Mouse (Mus musculus): ENCODE measurements around the gene Parp8.

The Parp8 gene

GRCm38 (mm10) chr13:116843937-116844336 lies 181.4 kb downstream of the Parp8 start:
- in situ Hi-C loops (cut with MboI, MseI): no loop called here

GRCm38 (mm10) chr13:116830984-116831383 lies 194.4 kb downstream of the Parp8 start:
- in situ Hi-C loops (cut with MboI, MseI): no loop called here

- in situ Hi-C loops (cut with MboI, MseI): no loop called here
Measured at GRCm38 (mm10) chr13:116829015-116829414, 196.3 kb downstream of the Parp8 start.

GRCm38 (mm10) chr13:116811456-116811855 lies 213.9 kb downstream of the Parp8 start:
- in situ Hi-C loops (cut with MboI, MseI): no loop called here
